Mouse (Mus musculus): Measurements from ENCODE around the gene Srbd1.

The Srbd1 gene

GRCm38 (mm10) chr17:86035146-86035545, 109.8 kb downstream of the Srbd1 start:
- no peak for DNase-seq (ENCODE audit: low spot score in 2 of 2)

GRCm38 (mm10) chr17:86034641-86035040, 110.3 kb downstream of the Srbd1 start:
- no peak for DNase-seq (ENCODE audit: low spot score in 2 of 2)

GRCm38 (mm10) chr17:86032113-86032714, 112.8 kb downstream of the Srbd1 start:
- no peak for DNase-seq (ENCODE audit: low spot score in 2 of 2)

GRCm38 (mm10) chr17:86030016-86030415, 115.0 kb downstream of the Srbd1 start:
- no peak for DNase-seq (ENCODE audit: low spot score in 2 of 2)

GRCm38 (mm10) chr17:86029175-86029574, 115.8 kb downstream of the Srbd1 start:
- DNase-seq (ENCODE audit: low spot score in 2 of 2): no peak

GRCm38 (mm10) chr17:86027577-86028199, 117.3 kb downstream of the Srbd1 start:
- no peak for DNase-seq (ENCODE audit: low spot score in 2 of 2)

- no peak for DNase-seq (ENCODE audit: low spot score in 2 of 2)
Observed at GRCm38 (mm10) chr17:86024589-86024988, 120.4 kb downstream of the Srbd1 start.

GRCm38 (mm10) chr17:86022366-86022765, 122.6 kb downstream of the Srbd1 start:
- DNase-seq (ENCODE audit: low spot score in 2 of 2): no peak

GRCm38 (mm10) chr17:86021815-86022214, 123.2 kb downstream of the Srbd1 start:
- no peak for DNase-seq (ENCODE audit: low spot score in 2 of 2)

GRCm38 (mm10) chr17:86021231-86021630, 123.7 kb downstream of the Srbd1 start:
- DNase-seq (ENCODE audit: low spot score in 2 of 2): no peak

GRCm38 (mm10) chr17:86019793-86020192, 125.2 kb downstream of the Srbd1 start:
- DNase-seq (ENCODE audit: low spot score in 2 of 2): no peak

- no peak for DNase-seq (ENCODE audit: low spot score in 2 of 2)
Observed at GRCm38 (mm10) chr17:86014246-86014645, 130.7 kb downstream of the Srbd1 start.

- DNase-seq (ENCODE audit: low spot score in 2 of 2): no peak
Observed at GRCm38 (mm10) chr17:86012576-86012975, 132.4 kb downstream of the Srbd1 start.

- DNase-seq (ENCODE audit: low spot score in 2 of 2): no peak
Observed at GRCm38 (mm10) chr17:86011849-86012248, 133.1 kb downstream of the Srbd1 start.

GRCm38 (mm10) chr17:86008401-86008800, 136.6 kb downstream of the Srbd1 start:
- DNase-seq (ENCODE audit: low spot score in 2 of 2): no peak

GRCm38 (mm10) chr17:86002113-86002512, 142.9 kb downstream of the Srbd1 start:
- no peak for DNase-seq (ENCODE audit: low spot score in 2 of 2)

- no peak for DNase-seq (ENCODE audit: low spot score in 2 of 2)
Observed at GRCm38 (mm10) chr17:86001667-86002066, 143.3 kb downstream of the Srbd1 start.

- DNase-seq (ENCODE audit: low spot score in 2 of 2): peak; percentile 22 to 63
Observed at GRCm38 (mm10) chr17:85995727-85996126, 149.2 kb downstream of the Srbd1 start.

- no peak for DNase-seq (ENCODE audit: low spot score in 2 of 2)
Observed at GRCm38 (mm10) chr17:85995086-85995485, 149.9 kb downstream of the Srbd1 start.

GRCm38 (mm10) chr17:85989058-85989769, 155.8 kb downstream of the Srbd1 start:
- DNase-seq (ENCODE audit: low spot score in 2 of 2): no peak

- DNase-seq (ENCODE audit: low spot score in 2 of 2): no peak
Observed at GRCm38 (mm10) chr17:85987531-85987930, 157.4 kb downstream of the Srbd1 start.

GRCm38 (mm10) chr17:85986624-85987023, 158.4 kb downstream of the Srbd1 start:
- no peak for DNase-seq (ENCODE audit: low spot score in 2 of 2)

- no peak for DNase-seq (ENCODE audit: low spot score in 2 of 2)
Observed at GRCm38 (mm10) chr17:85986181-85986580, 158.8 kb downstream of the Srbd1 start.
